Mouse (Mus musculus) T-helper 1 cell (primary cell): ENCODE measurements around the gene Naa80.

ENCODE experiments used
- in situ Hi-C: fragments of 300-600 bp; cut with MboI, MseI; formaldehyde crosslinking; loops from one replicate; pipeline ENCODE4 v1.15.1; 2025; ENCODE audit warnings: high pct_unique_total_duplicates

Gene Naa80

DNA sequence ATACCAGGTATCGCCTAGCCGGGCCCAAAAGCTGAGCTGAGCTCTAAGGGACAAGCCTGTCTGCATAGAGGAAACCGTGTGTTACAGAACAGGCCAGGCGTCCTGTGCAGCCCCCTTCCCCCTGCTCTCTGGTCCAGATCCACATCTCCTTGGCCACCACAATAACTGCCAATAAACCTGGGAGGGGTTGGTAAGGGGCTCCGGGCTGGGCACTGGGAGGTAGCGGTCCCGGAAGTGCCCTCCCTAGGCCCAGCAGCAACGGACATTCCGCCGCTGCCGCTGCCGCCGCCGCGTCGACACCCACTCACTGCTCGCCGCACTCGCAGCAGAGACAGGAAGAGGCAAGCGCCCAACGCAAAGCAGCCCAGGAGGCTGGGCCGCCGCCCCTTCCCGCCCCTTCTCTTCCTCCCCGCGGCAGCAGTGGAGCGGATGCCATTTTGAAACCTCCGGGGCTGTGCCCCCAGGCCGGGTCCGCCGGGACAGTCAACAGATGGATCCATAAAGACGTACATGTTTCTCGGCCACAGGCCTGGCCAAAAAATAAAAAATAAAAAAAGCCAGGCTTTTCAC, 54.5 kb downstream of the Naa80 start:
- in situ Hi-C loops, result no loop called here
